In genomic region chr8:127257086-127257485, GRCm38 (mm10) we compare ENCODE assay signal across 28 mouse cellular contexts.
DNase-seq lines count a peak whose midpoint lies in the region; ATAC-seq and TF ChIP-seq lines count a peak whose summit lies in the region.
"Had no signal": no experiment of that assay in that cellular context is flagged by ENCODE, and none has a peak within 500 bp of the region (broad histone marks: within the 10 kb centered on the region; RNA-seq: fewer than 3 reads in every experiment).

No protein-coding gene starts in this region.

- no peak overlapping the region for H3K9ac ChIP-seq in heart, embryonic 11.5 days (ENCODE audit: low read depth, low read length)
- H3K9ac ChIP-seq in midbrain, embryonic 15.5 days = no peak overlapping the region
- no peak overlapping the region for H3K9ac ChIP-seq in midbrain, embryonic 14.5 days (replicated peaks; ENCODE audit: low read length)
- no peak overlapping the region for H3K9ac ChIP-seq in forebrain, postnatal 0 days
- H3K9ac ChIP-seq: embryonic facial prominence, embryonic 12.5 days; embryonic facial prominence, embryonic 15.5 days; forebrain, embryonic 12.5 days; forebrain, embryonic 15.5 days; heart, embryonic 13.5 days; hindbrain, embryonic 14.5 days had no signal

- no peaks in the 10 kb centered on the region for H3K36me3 ChIP-seq in heart, embryonic 11.5 days (ENCODE audit: control insufficient read depth, insufficient read depth, low read length)
- no peaks in the 10 kb centered on the region for H3K36me3 ChIP-seq in midbrain, embryonic 15.5 days (replicated peaks)
- no peaks in the 10 kb centered on the region for H3K36me3 ChIP-seq in midbrain, embryonic 14.5 days (ENCODE audit: control insufficient read depth, insufficient read depth, low read length)
- H3K36me3 ChIP-seq in forebrain, postnatal 0 days (ENCODE audit: insufficient read depth) = no peaks in the 10 kb centered on the region
- H3K36me3 ChIP-seq: embryonic facial prominence, embryonic 12.5 days; embryonic facial prominence, embryonic 15.5 days; forebrain, embryonic 12.5 days; forebrain, embryonic 15.5 days; G1E; heart, embryonic 13.5 days had no signal

- H3K27ac ChIP-seq in heart, embryonic 11.5 days (ENCODE audit: low read depth, low read length) = no peak overlapping the region
- H3K27ac ChIP-seq in midbrain, embryonic 15.5 days = 0 out of 2 replicates have a peak overlapping the region, but pooled peaks have one; percentile 27
- H3K27ac ChIP-seq in midbrain, embryonic 14.5 days (replicated peaks; ENCODE audit: low read depth, low read length) = no peak overlapping the region
- H3K27ac ChIP-seq in embryonic fibroblast, embryonic 13.5 days (ENCODE audit: insufficient read depth, low read length) = peak overlapping the region; percentile 30
- H3K27ac ChIP-seq in forebrain, postnatal 0 days (ENCODE audit: low read depth, low read length) = no peak overlapping the region
- H3K27ac ChIP-seq: embryonic facial prominence, embryonic 12.5 days; embryonic facial prominence, embryonic 15.5 days; forebrain, embryonic 12.5 days; forebrain, embryonic 15.5 days; gastrocnemius, adult 2 months; heart, embryonic 13.5 days; hindbrain, embryonic 14.5 days; hindbrain, postnatal 0 days had no signal

- TF ChIP-seq POLR2A in embryonic fibroblast, embryonic 13.5 days (IDR thresholded peaks at IDR 0.05; ENCODE audit: low read depth, low read length) = no peak

- H3K4me2 ChIP-seq in heart, embryonic 11.5 days = no peak overlapping the region
- H3K4me2 ChIP-seq in midbrain, embryonic 15.5 days = no peak overlapping the region
- no peak overlapping the region for H3K4me2 ChIP-seq in midbrain, embryonic 14.5 days (ENCODE audit: low read length)
- H3K4me2 ChIP-seq in forebrain, postnatal 0 days (ENCODE audit: low read depth) = no peak overlapping the region
- H3K4me2 ChIP-seq: embryonic facial prominence, embryonic 12.5 days; embryonic facial prominence, embryonic 15.5 days; forebrain, embryonic 12.5 days; forebrain, embryonic 15.5 days; heart, embryonic 13.5 days; hindbrain, embryonic 14.5 days had no signal

- no peak for TF ChIP-seq CTCF in embryonic fibroblast, embryonic 13.5 days (IDR thresholded peaks at IDR 0.05; ENCODE audit: borderline replicate concordance, insufficient read depth, low read length)
- TF ChIP-seq CTCF in forebrain, postnatal 0 days (IDR thresholded peaks at IDR 0.05; ENCODE audit: low read depth) = no peak

- peak; percentile 42 for DNase-seq in heart, adult 11 months
- no peak for DNase-seq in midbrain, embryonic 14.5 days
- no peak for DNase-seq in forebrain, postnatal 0 days
- DNase-seq: adrenal gland, postnatal 14 days; B cell, adult 2 months; cerebellum, adult 11 months; cerebellum, adult 2 months; cerebellum, adult 9-11 months; cerebellum, postnatal 25 days; gastrocnemius, adult 2 months; gastrocnemius, postnatal 14 days; heart, adult 18-20 months; heart, postnatal 14 days; heart, postnatal 4 days had no signal

- peaks cover 14% of the 10 kb centered on the region for H3K4me1 ChIP-seq in heart, embryonic 11.5 days (ENCODE audit: control insufficient read depth, insufficient read depth, low read length)
- H3K4me1 ChIP-seq in midbrain, embryonic 15.5 days = peaks cover 6% of the 10 kb centered on the region; the same call in 1 of the 2 replicates
- 0 out of 2 replicates have a peak, but pooled peaks cover 2% of the 10 kb centered on the region for H3K4me1 ChIP-seq in midbrain, embryonic 14.5 days (ENCODE audit: control insufficient read depth, insufficient read depth, low read length)
- no peaks in the 10 kb centered on the region; the same call in 1 of the 2 replicates for H3K4me1 ChIP-seq in embryonic fibroblast, embryonic 13.5 days (ENCODE audit: control insufficient read depth, insufficient read depth, low read length)
- no peaks in the 10 kb centered on the region for H3K4me1 ChIP-seq in forebrain, postnatal 0 days (ENCODE audit: insufficient read depth)
- H3K4me1 ChIP-seq: forebrain, embryonic 12.5 days had no signal

- no peaks in the 10 kb centered on the region for H3K27me3 ChIP-seq in heart, embryonic 11.5 days (ENCODE audit: control insufficient read depth, insufficient read depth, low read length)
- H3K27me3 ChIP-seq in midbrain, embryonic 15.5 days (replicated peaks) = no peaks in the 10 kb centered on the region
- no peaks in the 10 kb centered on the region for H3K27me3 ChIP-seq in midbrain, embryonic 14.5 days (ENCODE audit: control insufficient read depth, insufficient read depth, low read length)
- no peaks in the 10 kb centered on the region for H3K27me3 ChIP-seq in forebrain, postnatal 0 days (ENCODE audit: insufficient read depth, low read length)
- H3K27me3 ChIP-seq: CH12.LX; embryonic facial prominence, embryonic 12.5 days; embryonic facial prominence, embryonic 15.5 days; forebrain, embryonic 12.5 days; forebrain, embryonic 15.5 days; heart, embryonic 13.5 days had no signal

- H3K4me3 ChIP-seq in heart, embryonic 11.5 days (ENCODE audit: low read depth, low read length) = no peak overlapping the region
- no peak overlapping the region for H3K4me3 ChIP-seq in midbrain, embryonic 15.5 days
- no peak overlapping the region for H3K4me3 ChIP-seq in midbrain, embryonic 14.5 days (replicated peaks; ENCODE audit: low read depth, low read length)
- H3K4me3 ChIP-seq in embryonic fibroblast, embryonic 13.5 days (ENCODE audit: insufficient read depth, low read length) = no peak overlapping the region
- H3K4me3 ChIP-seq in forebrain, postnatal 0 days (ENCODE audit: low read depth, low read length) = no peak overlapping the region
- H3K4me3 ChIP-seq: embryonic facial prominence, embryonic 12.5 days; embryonic facial prominence, embryonic 15.5 days; erythroblast, embryonic 14.5 days; forebrain, embryonic 12.5 days; forebrain, embryonic 15.5 days; gastrocnemius, adult 2 months; heart, embryonic 13.5 days had no signal

- ATAC-seq in heart, embryonic 11.5 days (replicated peaks; ENCODE audit: insufficient number of reproducible peaks, low FRiP score, low TSS enrichment) = no peak
- no peak for ATAC-seq in midbrain, embryonic 15.5 days (replicated peaks)
- no peak for ATAC-seq in midbrain, embryonic 14.5 days (ENCODE audit: low FRiP score, low TSS enrichment)
- ATAC-seq in inflammation-experienced regulatory T-cells, adult 6 months = no peak
- no peak for ATAC-seq in forebrain, postnatal 0 days
- ATAC-seq: forebrain, embryonic 15.5 days; hindbrain, postnatal 0 days had no signal

- WGBS in heart, embryonic 11.5 days (ENCODE audit: insufficient replicate concordance) = 92% methylated on average over 3 of the region's 3 CpGs
- WGBS in midbrain, embryonic 15.5 days = 85% methylated on average over 3 of the region's 3 CpGs
- WGBS in midbrain, embryonic 14.5 days = 92% methylated on average over 3 of the region's 3 CpGs
- WGBS in forebrain, postnatal 0 days = 89% methylated on average over 3 of the region's 3 CpGs

- H3K9me3 ChIP-seq in heart, embryonic 11.5 days (replicated peaks; ENCODE audit: control insufficient read depth, low read length) = no peaks in the 10 kb centered on the region
- no peaks in the 10 kb centered on the region for H3K9me3 ChIP-seq in midbrain, embryonic 15.5 days
- H3K9me3 ChIP-seq in midbrain, embryonic 14.5 days (ENCODE audit: control insufficient read depth, low read length) = no peaks in the 10 kb centered on the region
- no peaks in the 10 kb centered on the region for H3K9me3 ChIP-seq in forebrain, postnatal 0 days (ENCODE audit: low read length)
- H3K9me3 ChIP-seq: embryonic facial prominence, embryonic 12.5 days; embryonic facial prominence, embryonic 15.5 days; forebrain, embryonic 12.5 days; forebrain, embryonic 15.5 days had no signal

Comparison
In these comparisons a context has a peak if more than half of its experiments do, and no peak if none do; other contexts are left out.
1. H3K27ac ChIP-seq: peak in midbrain, embryonic 15.5 days (single experiment) and embryonic fibroblast, embryonic 13.5 days (single experiment); none in heart, embryonic 11.5 days (single experiment), midbrain, embryonic 14.5 days (single experiment) and forebrain, postnatal 0 days (single experiment).